Mouse (Mus musculus): ENCODE measurements around the gene Nfkbia. TPM values are rescaled to one million over a fixed set of nuclear protein-coding genes. Genes with fewer than 3 reads are reported as not detected.

The Nfkbia gene
- total and polyA plus RNA-seq, 3 experiments, result 65.7 to 106 (median 80.3) TPM

DNA sequence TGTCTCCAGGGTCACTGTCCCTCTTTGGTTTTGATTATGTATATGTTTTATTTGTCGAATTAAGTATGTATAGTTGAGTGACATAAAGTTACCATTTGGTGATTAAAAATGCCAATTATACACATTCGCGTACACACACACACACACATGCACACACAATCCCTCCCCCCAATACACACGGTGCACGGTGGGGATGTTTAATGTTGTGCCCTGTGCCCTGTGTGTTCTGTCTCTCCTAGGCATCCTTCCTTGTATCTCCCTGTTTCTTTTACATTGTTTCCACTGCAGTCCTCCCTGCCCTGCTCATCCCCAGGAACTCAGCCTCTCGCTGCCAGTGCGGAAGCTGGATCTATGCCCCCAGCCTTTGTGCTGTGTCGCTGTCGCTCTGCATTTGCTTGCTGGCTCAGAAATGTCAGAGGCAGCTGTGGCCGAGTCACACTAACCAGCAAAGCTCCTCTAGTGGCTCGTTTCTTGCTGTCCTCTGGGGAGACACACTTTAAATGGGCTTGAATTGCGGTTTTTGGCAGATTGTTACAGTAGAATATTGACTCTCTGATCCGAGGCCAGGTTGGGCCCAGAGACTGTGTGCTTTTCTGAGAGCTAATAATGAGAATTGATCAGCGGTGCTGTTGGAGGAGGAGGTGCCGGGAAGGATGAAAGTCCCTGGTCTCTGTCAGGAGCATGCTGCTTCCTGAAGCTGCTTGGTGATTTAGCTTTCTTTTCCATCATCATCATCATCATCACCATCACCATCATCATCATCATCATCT, 34.7 kb upstream of the Nfkbia start:
- Histone ChIP-seq H3K79me2 (replicated peaks; ENCODE audit: control insufficient read depth, insufficient read depth, low read length) (no peaks in the 10 kb centered on the region), H3K27me3 (ENCODE audit: control insufficient read depth, insufficient read depth, low read length) (no peaks in the 10 kb centered on the region), H3K9ac (ENCODE audit: low read depth, low read length) (no peak overlapping the region), H3K27ac (no peak overlapping the region), H3K36me3 (ENCODE audit: control insufficient read depth, insufficient read depth, low read length) (no peaks in the 10 kb centered on the region), H3K4me3 (no peak overlapping the region), H3K4me1 (ENCODE audit: control insufficient read depth, insufficient read depth, low read length) (no peaks in the 10 kb centered on the region)
- intact Hi-C loops (cut with DNase I), result no loop called here
- 59% methylated on average over 15 of the region's 15 CpGs for WGBS
- DNase-seq, result no peak
- TF ChIP-seq POLR2A (IDR thresholded peaks at IDR 0.05; ENCODE audit: insufficient read depth, low read depth, low read length) (no peak), CTCF (IDR thresholded peaks at IDR 0.05) (no peak), EP300 (IDR thresholded peaks at IDR 0.05; ENCODE audit: insufficient read depth, low read depth, low read length) (no peak)

DNA sequence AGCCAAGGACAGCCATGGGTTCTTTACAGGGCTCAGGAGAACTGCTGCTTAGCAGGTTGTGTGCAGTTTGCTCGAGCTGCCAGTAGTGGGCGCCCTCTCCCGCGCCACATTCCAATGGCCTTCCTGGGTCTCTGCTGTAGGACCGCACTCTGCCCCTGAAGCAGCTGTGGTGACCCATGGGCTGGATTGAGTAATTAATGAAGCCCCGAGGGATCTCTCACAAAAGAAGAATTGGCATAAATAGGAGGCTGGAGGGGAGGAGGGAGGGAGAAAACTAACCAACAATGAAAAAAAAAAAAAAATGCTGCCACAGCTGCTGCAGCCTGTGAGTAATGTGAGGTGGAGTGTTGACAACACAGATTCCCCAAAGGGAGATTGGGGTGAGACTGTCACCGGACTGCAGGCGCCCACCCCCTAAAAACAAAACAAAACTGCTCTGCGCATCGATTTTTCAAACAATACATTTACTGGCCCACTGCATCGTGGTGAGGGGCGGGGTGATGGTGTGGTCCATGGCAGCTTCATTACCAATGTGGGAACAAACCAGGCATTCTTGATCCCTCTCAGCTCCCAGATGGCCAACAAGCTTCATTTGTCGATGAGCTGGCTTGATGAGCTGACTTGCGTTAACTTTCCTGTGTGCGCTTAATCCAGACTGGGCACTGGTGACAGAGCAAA, 25.8 kb upstream of the Nfkbia start:
- H3K27ac ChIP-seq, result no peak overlapping the region
- no peak overlapping the region for H3K4me3 ChIP-seq
- H3K36me3 ChIP-seq (ENCODE audit: control insufficient read depth, insufficient read depth, low read length), result no peaks in the 10 kb centered on the region
- intact Hi-C loops (cut with DNase I), result no loop called here
- 42% methylated on average over 15 of the region's 15 CpGs for WGBS
- H3K4me1 ChIP-seq (ENCODE audit: control insufficient read depth, insufficient read depth, low read length), result no peaks in the 10 kb centered on the region
- no peak overlapping the region for H3K9ac ChIP-seq (ENCODE audit: low read depth, low read length)
- TF ChIP-seq CTCF (IDR thresholded peaks at IDR 0.05) (peak; percentile 74), EP300 (IDR thresholded peaks at IDR 0.05; ENCODE audit: insufficient read depth, low read depth, low read length) (no peak), POLR2A (IDR thresholded peaks at IDR 0.05; ENCODE audit: insufficient read depth, low read depth, low read length) (no peak)
- no peaks in the 10 kb centered on the region for H3K79me2 ChIP-seq (replicated peaks; ENCODE audit: control insufficient read depth, insufficient read depth, low read length)
- no peaks in the 10 kb centered on the region for H3K27me3 ChIP-seq (ENCODE audit: control insufficient read depth, insufficient read depth, low read length)
- DNase-seq, result peak; percentile 49 to 62

- TF ChIP-seq EP300 (IDR thresholded peaks at IDR 0.05; ENCODE audit: insufficient read depth, low read depth, low read length), result no peak
- no peak for TF ChIP-seq CTCF (IDR thresholded peaks at IDR 0.05)
- no peak for TF ChIP-seq POLR2A (IDR thresholded peaks at IDR 0.05; ENCODE audit: insufficient read depth, low read depth, low read length)
- no peak for DNase-seq
- Histone ChIP-seq H3K9ac (ENCODE audit: low read depth, low read length) (no peak overlapping the region), H3K4me3 (no peak overlapping the region), H3K79me2 (replicated peaks; ENCODE audit: control insufficient read depth, insufficient read depth, low read length) (no peaks in the 10 kb centered on the region), H3K27me3 (ENCODE audit: control insufficient read depth, insufficient read depth, low read length) (no peaks in the 10 kb centered on the region), H3K4me1 (ENCODE audit: control insufficient read depth, insufficient read depth, low read length) (no peaks in the 10 kb centered on the region), H3K27ac (no peak overlapping the region), H3K36me3 (ENCODE audit: control insufficient read depth, insufficient read depth, low read length) (no peaks in the 10 kb centered on the region)
- 82% methylated on average over 5 of the region's 5 CpGs for WGBS
- intact Hi-C loops (cut with DNase I), result no loop called here
These were observed 16.4 kb upstream of the Nfkbia start for GRCm38 (mm10) chr12:55508817-55509216.

DNA sequence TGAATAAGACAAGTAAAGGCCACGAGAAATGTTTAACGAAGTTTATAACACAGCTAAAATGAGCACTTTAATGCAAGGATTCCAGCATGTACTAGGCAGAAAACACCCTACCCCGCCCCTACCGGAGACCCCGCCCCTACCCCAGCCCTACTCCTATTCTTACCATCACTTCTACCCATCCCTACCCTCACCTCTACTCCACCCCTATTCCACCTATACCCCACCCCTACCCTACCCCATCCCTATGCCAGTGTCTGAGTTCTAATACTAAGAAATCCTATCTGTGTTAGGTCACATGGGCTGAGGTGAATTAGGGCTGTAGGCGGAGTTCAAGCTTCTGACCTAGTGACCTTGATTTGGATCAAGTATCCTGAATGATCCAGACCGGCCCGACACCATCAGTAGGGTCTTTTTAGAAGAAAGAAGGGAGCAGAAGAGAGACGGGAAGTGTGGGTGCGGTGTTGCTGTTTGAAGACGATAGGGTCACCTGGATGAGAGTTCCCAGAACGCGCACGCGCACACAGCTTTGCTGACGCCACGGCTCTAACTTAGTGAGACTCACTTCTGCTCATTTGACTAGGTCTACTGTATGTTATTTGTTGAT, 15.0 kb upstream of the Nfkbia start:
- H3K79me2 ChIP-seq (replicated peaks; ENCODE audit: control insufficient read depth, insufficient read depth, low read length), result no peaks in the 10 kb centered on the region
- no peak for TF ChIP-seq CTCF (IDR thresholded peaks at IDR 0.05)
- H3K36me3 ChIP-seq (ENCODE audit: control insufficient read depth, insufficient read depth, low read length), result no peaks in the 10 kb centered on the region
- intact Hi-C loops (cut with DNase I), result no loop called here
- no peak overlapping the region for H3K27ac ChIP-seq
- H3K27me3 ChIP-seq (ENCODE audit: control insufficient read depth, insufficient read depth, low read length), result no peaks in the 10 kb centered on the region
- WGBS, result 86% methylated on average over 17 of the region's 17 CpGs
- H3K4me1 ChIP-seq (ENCODE audit: control insufficient read depth, insufficient read depth, low read length), result no peaks in the 10 kb centered on the region
- H3K4me3 ChIP-seq, result no peak overlapping the region
- DNase-seq, result no peak
- no peak overlapping the region for H3K9ac ChIP-seq (ENCODE audit: low read depth, low read length)

DNA sequence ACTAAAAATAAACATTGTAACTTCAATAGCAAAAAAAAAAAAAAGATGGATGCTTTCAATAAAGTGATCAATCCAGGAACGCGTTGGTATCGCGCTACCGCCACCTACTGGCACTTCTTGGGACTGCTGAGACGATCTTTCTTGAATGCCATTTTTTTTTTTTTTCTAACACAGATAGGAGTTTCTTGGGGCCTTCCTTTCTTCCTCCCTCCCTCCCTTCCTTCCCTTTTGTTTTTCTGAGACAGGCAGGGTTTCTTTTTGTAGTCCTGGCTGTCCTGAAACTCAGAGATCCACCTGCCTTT, 13.5 kb upstream of the Nfkbia start:
- DNase-seq, result peak; percentile 42 to 73
- WGBS, result 0% methylated on average over 6 of the region's 6 CpGs
- Histone ChIP-seq H3K4me1 (ENCODE audit: control insufficient read depth, insufficient read depth, low read length) (no peaks in the 10 kb centered on the region), H3K79me2 (replicated peaks; ENCODE audit: control insufficient read depth, insufficient read depth, low read length) (no peaks in the 10 kb centered on the region), H3K27ac (no peak overlapping the region), H3K36me3 (ENCODE audit: control insufficient read depth, insufficient read depth, low read length) (no peaks in the 10 kb centered on the region), H3K27me3 (ENCODE audit: control insufficient read depth, insufficient read depth, low read length) (no peaks in the 10 kb centered on the region), H3K4me3 (no peak overlapping the region), H3K9ac (ENCODE audit: low read depth, low read length) (no peak overlapping the region)
- TF ChIP-seq CTCF (IDR thresholded peaks at IDR 0.05) (peak; percentile 90), POLR2A (IDR thresholded peaks at IDR 0.05; ENCODE audit: insufficient read depth, low read depth, low read length) (no peak), EP300 (IDR thresholded peaks at IDR 0.05; ENCODE audit: insufficient read depth, low read depth, low read length) (0 out of 2 replicates have a peak, but pooled peaks have one; percentile 27)
- intact Hi-C loops (cut with DNase I), result no loop called here

All from heart, adult 2 months (tissue).